Mouse (Mus musculus) midbrain, embryonic 16.5 days (tissue): ENCODE measurements at regions not wholly inside any gene's neighbourhood (a gene's known extent, or its start where the extent isn't known, plus 50 kb on each side); places are given as distances from the start of the nearest gene placed in this dataset.
"Not testable (repeated sequence)": the region's sequence is repeated elsewhere in the genome, so short reads cannot be mapped to it uniquely, and the experiment has no call there.

Experiments used
- ATAC-seq: fragments of 200-750 bp; cut with Nextera tagmentation; 2 replicates; pipeline ENCODE4 v1.8.0; 2017; ENCODE audit warnings: moderate TSS enrichment
- H3K27ac ChIP-seq: fragments of 300-500 bp; sonication (generic); 2 replicates; pipeline ENCODE4 v1.5.1; 2014; ENCODE audit warnings: mild to moderate bottlenecking, low read length, mixed read lengths
- H3K27me3 ChIP-seq: fragments of 300-500 bp; sonication (generic); 2 replicates; pipeline ENCODE4 v1.6.1; 2014; ENCODE audit warnings: low read depth, low read length, mixed read lengths; ENCODE audit not compliant: control insufficient read depth, insufficient read depth
- H3K36me3 ChIP-seq: fragments of 300-500 bp; sonication (generic); 2 replicates; pipeline ENCODE4 v1.6.1; 2014; ENCODE audit warnings: mild to moderate bottlenecking, low read length, moderate library complexity, mixed read lengths; ENCODE audit not compliant: control insufficient read depth, insufficient read depth
- H3K4me1 ChIP-seq: fragments of 300-500 bp; sonication (generic); 2 replicates; pipeline ENCODE4 v1.6.1; 2014; ENCODE audit warnings: mild to moderate bottlenecking, low read length, mixed read lengths; ENCODE audit not compliant: control insufficient read depth, insufficient read depth
- H3K4me2 ChIP-seq: fragments of 300-500 bp; sonication (generic); 2 replicates; pipeline ENCODE4 v1.6.1; 2014; ENCODE audit warnings: mild to moderate bottlenecking, low read length, mixed read lengths
- H3K4me3 ChIP-seq: fragments of 300-500 bp; sonication (generic); 2 replicates; pipeline ENCODE4 v1.5.1; 2014; ENCODE audit warnings: low read depth, mild to moderate bottlenecking, low read length, moderate library complexity, mixed read lengths
- H3K9ac ChIP-seq: fragments of 300-500 bp; sonication (generic); 2 replicates; pipeline ENCODE4 v1.6.1; 2014; ENCODE audit warnings: low read depth, low read length, mixed read lengths
- H3K9me3 ChIP-seq: fragments of 300-500 bp; sonication (generic); replicated peaks from 2 replicates; pipeline ENCODE4 v1.6.1; 2014; ENCODE audit warnings: mild to moderate bottlenecking, low read length, mixed read lengths; ENCODE audit not compliant: control insufficient read depth, poor library complexity, severe bottlenecking
- WGBS: fragments of 180-500 bp; shearing (Covaris S2); extraction: QIAGEN DNeasy Blood & Tissue Kit; methylation state at CpG from one replicate; pipeline ENCODE4 v1.1.7; 2014; 5-methylcytosine and 5-hydroxymethylcytosine counted together

DNA sequence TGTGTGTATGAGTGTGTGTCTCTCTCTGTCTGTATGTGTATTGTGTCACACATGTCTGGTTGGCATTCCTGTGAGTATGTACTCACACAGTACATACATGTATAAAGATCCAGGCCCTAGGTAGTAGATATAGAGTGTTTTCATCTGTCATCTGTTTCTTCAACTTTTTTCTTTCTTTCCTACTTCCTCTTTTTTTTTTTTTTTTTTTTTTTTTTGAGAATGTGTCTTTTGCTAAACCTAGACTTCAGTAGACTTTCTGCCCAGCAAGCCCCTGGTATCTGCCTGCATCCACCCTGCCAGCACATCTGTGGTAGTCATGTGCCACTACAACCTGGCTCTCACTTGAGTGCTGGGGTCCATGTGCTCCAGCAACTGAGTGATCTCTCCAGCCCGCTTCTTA, 1073.3 kb downstream of the Diaph3 start:
- 96% methylated on average over 1 of the region's 1 CpGs for WGBS

DNA sequence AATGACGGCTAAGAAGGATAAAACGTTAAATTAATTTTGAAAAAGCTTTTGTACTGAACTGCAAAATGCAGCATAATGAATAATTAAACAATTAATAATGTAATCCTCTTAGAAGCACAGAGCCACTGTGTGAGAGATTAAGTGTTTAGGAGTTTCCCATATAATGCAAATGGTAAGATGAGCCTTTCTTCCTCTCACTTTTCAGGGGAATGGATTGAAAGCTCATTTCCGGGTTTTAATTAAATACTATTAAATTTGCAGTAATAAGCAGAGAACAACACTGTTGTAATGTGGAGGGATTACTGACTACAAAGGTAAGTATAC, 1077.5 kb downstream of the Diaph3 start:
- no peak overlapping the region for H3K4me2 ChIP-seq
- WGBS = 21% methylated on average over 3 of the region's 3 CpGs
- H3K27ac ChIP-seq = no peak overlapping the region
- no peaks in the 10 kb centered on the region for H3K36me3 ChIP-seq
- no peaks in the 10 kb centered on the region for H3K27me3 ChIP-seq
- H3K4me3 ChIP-seq = no peak overlapping the region
- H3K4me1 ChIP-seq = 0 out of 2 replicates have a peak, but pooled peaks cover 2% of the 10 kb centered on the region
- peak; percentile 60; the same call in 1 of the 2 replicates for ATAC-seq
- H3K9ac ChIP-seq = no peak overlapping the region
- no peaks in the 10 kb centered on the region for H3K9me3 ChIP-seq

More for the DNA sequence above, 1073.3 kb downstream of the Diaph3 start:
- H3K4me3 ChIP-seq = no peak overlapping the region
- no peaks in the 10 kb centered on the region for H3K27me3 ChIP-seq
- H3K27ac ChIP-seq = no peak overlapping the region
- H3K36me3 ChIP-seq = no peaks in the 10 kb centered on the region
- peaks cover 4% of the 10 kb centered on the region; the same call in 1 of the 2 replicates for H3K4me1 ChIP-seq
- no peaks in the 10 kb centered on the region for H3K9me3 ChIP-seq
- H3K9ac ChIP-seq = no peak overlapping the region
- no peak for ATAC-seq
- H3K4me2 ChIP-seq = no peak overlapping the region

DNA sequence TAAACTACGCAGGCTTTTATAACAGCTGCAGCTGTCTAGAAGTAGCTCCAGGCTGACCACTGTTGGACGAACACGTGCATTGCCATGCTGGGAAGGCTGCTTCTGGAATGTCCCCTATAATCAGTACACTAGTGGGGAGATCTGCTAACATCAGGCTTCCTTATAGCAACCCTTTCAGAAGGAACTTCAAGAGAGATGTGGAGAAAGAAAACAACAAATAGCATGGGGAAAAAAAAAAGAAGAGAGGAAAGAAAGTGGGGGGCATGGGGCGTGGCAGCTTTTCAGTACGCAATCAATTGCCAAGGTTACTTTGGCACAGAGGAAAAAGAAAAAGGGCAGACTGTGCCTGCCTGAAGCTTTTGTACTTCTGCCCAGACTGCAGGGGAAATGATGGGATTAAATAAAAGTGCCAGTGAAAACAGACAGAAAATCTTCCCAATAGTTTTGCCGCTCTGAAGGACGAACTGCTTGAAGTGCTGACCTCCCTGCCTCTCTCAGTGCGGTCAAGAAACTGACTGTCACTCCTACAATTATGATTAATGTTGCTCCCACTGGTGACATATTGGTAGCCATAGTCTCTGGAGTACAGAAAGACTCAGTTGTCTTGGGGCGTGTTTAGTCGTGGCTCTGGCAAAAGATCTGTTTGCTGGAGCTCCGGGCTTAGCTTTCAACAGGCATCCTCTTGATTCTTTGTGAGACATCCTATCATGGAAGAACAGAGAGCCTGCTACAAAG, 1078.0 kb downstream of the Diaph3 start:
- H3K4me2 ChIP-seq = peak overlapping the region; percentile 28
- peak; percentile 85 for ATAC-seq
- H3K27ac ChIP-seq = 0 out of 2 replicates have a peak overlapping the region, but pooled peaks have one; percentile 0
- H3K27me3 ChIP-seq = no peaks in the 10 kb centered on the region
- 0 out of 2 replicates have a peak, but pooled peaks cover 2% of the 10 kb centered on the region for H3K4me1 ChIP-seq
- no peak overlapping the region for H3K9ac ChIP-seq
- 29% methylated on average over 11 of the region's 11 CpGs for WGBS
- H3K36me3 ChIP-seq = no peaks in the 10 kb centered on the region
- H3K9me3 ChIP-seq = no peaks in the 10 kb centered on the region
- no peak overlapping the region for H3K4me3 ChIP-seq

DNA sequence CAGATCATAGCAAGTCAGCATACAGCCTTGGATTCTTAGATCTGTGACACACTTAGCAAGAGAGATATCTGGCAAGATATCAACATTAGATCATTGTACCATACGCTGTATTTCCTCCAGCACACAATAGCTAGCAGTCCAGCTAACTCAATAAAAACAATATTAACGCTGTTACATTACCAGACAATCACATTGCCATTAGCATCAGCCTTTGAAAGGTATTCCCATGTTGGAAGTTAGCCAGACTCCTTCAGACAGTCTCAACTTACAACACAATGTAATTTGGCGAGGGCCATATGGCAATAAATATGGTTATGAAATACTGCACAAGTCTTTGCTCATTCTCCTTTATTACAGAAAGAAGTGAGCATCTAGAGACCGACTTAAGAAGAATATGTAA, 1084.0 kb downstream of the Diaph3 start:
- ATAC-seq = no peak
- H3K4me3 ChIP-seq = no peak overlapping the region
- 79% methylated on average over 4 of the region's 4 CpGs for WGBS
- H3K9ac ChIP-seq = no peak overlapping the region
- no peaks in the 10 kb centered on the region for H3K27me3 ChIP-seq
- H3K9me3 ChIP-seq = no peaks in the 10 kb centered on the region
- H3K4me1 ChIP-seq = no peaks in the 10 kb centered on the region
- no peak overlapping the region for H3K4me2 ChIP-seq
- no peaks in the 10 kb centered on the region for H3K36me3 ChIP-seq
- H3K27ac ChIP-seq = no peak overlapping the region

DNA sequence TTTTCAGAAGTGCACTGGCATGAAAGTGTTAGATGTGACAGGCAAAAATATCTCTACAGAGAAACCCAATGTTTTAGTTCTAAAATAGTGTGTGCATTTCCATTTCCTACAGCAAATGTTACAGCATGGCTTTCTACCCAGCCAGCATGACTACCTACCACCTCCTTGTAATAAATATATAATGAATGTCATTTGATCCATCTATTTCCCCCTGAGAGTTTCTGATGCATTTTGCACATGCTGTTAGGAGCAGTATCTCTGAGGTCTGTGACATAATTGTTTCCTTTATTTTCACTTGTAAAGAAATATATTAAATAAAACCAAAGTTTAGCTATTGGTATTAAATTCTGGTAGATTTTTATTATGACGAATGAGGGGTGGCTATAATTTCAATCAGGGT, 1086.4 kb downstream of the Diaph3 start:
- ATAC-seq = no peak
- 85% methylated on average over 1 of the region's 1 CpGs for WGBS

DNA sequence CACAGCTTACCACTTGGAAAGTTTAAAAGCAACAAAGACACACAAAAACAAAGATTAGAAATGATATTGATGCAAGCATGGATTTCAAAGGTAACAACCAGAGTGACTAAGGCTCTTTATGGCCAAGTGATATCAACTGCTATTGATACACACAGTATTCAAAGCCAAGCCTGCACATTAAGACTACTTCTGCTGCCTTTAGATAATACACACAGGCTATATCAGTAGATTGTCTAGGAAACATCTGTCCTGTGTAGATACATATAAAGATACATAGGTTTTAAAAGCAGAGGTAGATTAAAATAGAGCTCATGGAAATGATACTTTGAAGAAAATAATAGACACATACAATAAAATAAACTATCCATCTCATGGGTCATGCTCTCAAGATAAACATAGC, 1111.6 kb downstream of the Diaph3 start:
- H3K27ac ChIP-seq = no peak overlapping the region
- no peaks in the 10 kb centered on the region for H3K4me1 ChIP-seq
- no peaks in the 10 kb centered on the region for H3K27me3 ChIP-seq
- H3K4me2 ChIP-seq = no peak overlapping the region
- H3K9ac ChIP-seq = no peak overlapping the region
- ATAC-seq = no peak
- H3K4me3 ChIP-seq = no peak overlapping the region
- H3K9me3 ChIP-seq = no peaks in the 10 kb centered on the region
- no peaks in the 10 kb centered on the region for H3K36me3 ChIP-seq

More for the DNA sequence above, 1086.4 kb downstream of the Diaph3 start:
- Histone ChIP-seq H3K4me1 (no peaks in the 10 kb centered on the region), H3K36me3 (no peaks in the 10 kb centered on the region), H3K9me3 (no peaks in the 10 kb centered on the region), H3K27me3 (no peaks in the 10 kb centered on the region), H3K9ac (no peak overlapping the region), H3K27ac (no peak overlapping the region), H3K4me3 (no peak overlapping the region), H3K4me2 (no peak overlapping the region)

DNA sequence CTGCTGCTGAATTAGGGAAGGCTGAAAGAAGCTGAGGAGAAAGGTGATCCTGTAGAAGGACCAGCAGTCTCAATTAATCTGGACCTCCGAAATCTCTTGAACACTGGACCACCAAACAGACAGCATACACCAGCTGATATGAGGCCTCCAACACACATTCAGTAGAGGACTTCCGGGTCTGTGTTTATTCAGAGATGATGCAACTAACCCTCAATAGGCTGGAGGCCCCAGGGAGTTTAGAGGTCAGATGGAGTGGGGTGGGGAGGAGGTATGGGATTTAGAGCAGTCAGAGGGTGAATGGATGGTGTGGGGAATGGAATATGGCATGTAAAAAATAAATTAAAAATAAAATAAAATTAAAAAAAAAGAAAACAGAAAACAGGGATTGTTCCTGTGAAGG, 1123.4 kb downstream of the Diaph3 start:
- H3K9me3 ChIP-seq, H3K27me3 ChIP-seq, H3K4me3 ChIP-seq, H3K27ac ChIP-seq, H3K36me3 ChIP-seq, H3K4me1 ChIP-seq, ATAC-seq, H3K4me2 ChIP-seq, H3K9ac ChIP-seq: not testable (repeated sequence)
- 82% methylated on average over 2 of the region's 2 CpGs for WGBS
